Mouse (Mus musculus) embryo, embryonic 10.5 days (tissue): ENCODE measurements around the gene Osm.

Experiments
- DNase-seq: peaks from one replicate; pipeline ENCODE4 v3.0.0-alpha.2; 2015; ENCODE audit warnings: low spot score

Gene Osm

GRCm38 (mm10) chr11:4239691-4240090 is 3.5 kb downstream of the Osm start:
- no peak for DNase-seq

GRCm38 (mm10) chr11:4240151-4240550 is 3.9 kb downstream of the Osm start:
- no peak for DNase-seq

GRCm38 (mm10) chr11:4241180-4241579 is 5.0 kb downstream of the Osm start:
- DNase-seq = no peak

GRCm38 (mm10) chr11:4246126-4246525 is 9.9 kb downstream of the Osm start:
- no peak for DNase-seq

GRCm38 (mm10) chr11:4246623-4247022 is 10.4 kb downstream of the Osm start:
- no peak for DNase-seq

GRCm38 (mm10) chr11:4247201-4247959 is 11.2 kb downstream of the Osm start:
- no peak for DNase-seq

- no peak for DNase-seq
Measured at GRCm38 (mm10) chr11:4249151-4249550, 12.9 kb downstream of the Osm start.

- DNase-seq = no peak
Measured at GRCm38 (mm10) chr11:4250290-4250689, 14.1 kb downstream of the Osm start.

GRCm38 (mm10) chr11:4251376-4251775 is 15.2 kb downstream of the Osm start:
- no peak for DNase-seq

- DNase-seq = no peak
Measured at GRCm38 (mm10) chr11:4252886-4253285, 16.7 kb downstream of the Osm start.

- DNase-seq = no peak
Measured at GRCm38 (mm10) chr11:4256846-4257607, 20.8 kb downstream of the Osm start, which contains the start of gene Lif. Lif (plus strand) TSS chr11:4257557.

GRCm38 (mm10) chr11:4257756-4258155 is 21.5 kb downstream of the Osm start:
- DNase-seq = no peak

- peak; percentile 86 for DNase-seq
Measured at GRCm38 (mm10) chr11:4258657-4259082, 22.4 kb downstream of the Osm start.

- no peak for DNase-seq
Measured at GRCm38 (mm10) chr11:4260463-4261187, 24.4 kb downstream of the Osm start.

- DNase-seq = peak; percentile 72
Measured at GRCm38 (mm10) chr11:4261188-4261494, 24.9 kb downstream of the Osm start.

GRCm38 (mm10) chr11:4261969-4262368 is 25.7 kb downstream of the Osm start:
- DNase-seq = peak; percentile 33

GRCm38 (mm10) chr11:4262847-4263246 is 26.6 kb downstream of the Osm start:
- no peak for DNase-seq

- DNase-seq = no peak
Measured at GRCm38 (mm10) chr11:4263296-4263695, 27.1 kb downstream of the Osm start.

GRCm38 (mm10) chr11:4264066-4264465 is 27.8 kb downstream of the Osm start:
- no peak for DNase-seq

- peak; percentile 50 for DNase-seq
Measured at GRCm38 (mm10) chr11:4266271-4267201, 30.3 kb downstream of the Osm start.

- no peak for DNase-seq
Measured at GRCm38 (mm10) chr11:4267202-4267578, 31.0 kb downstream of the Osm start.

GRCm38 (mm10) chr11:4268500-4268899 is 32.3 kb downstream of the Osm start:
- DNase-seq = no peak
